Comparison of ENCODE assay signal across 9 mouse cellular contexts in the genomic region with DNA sequence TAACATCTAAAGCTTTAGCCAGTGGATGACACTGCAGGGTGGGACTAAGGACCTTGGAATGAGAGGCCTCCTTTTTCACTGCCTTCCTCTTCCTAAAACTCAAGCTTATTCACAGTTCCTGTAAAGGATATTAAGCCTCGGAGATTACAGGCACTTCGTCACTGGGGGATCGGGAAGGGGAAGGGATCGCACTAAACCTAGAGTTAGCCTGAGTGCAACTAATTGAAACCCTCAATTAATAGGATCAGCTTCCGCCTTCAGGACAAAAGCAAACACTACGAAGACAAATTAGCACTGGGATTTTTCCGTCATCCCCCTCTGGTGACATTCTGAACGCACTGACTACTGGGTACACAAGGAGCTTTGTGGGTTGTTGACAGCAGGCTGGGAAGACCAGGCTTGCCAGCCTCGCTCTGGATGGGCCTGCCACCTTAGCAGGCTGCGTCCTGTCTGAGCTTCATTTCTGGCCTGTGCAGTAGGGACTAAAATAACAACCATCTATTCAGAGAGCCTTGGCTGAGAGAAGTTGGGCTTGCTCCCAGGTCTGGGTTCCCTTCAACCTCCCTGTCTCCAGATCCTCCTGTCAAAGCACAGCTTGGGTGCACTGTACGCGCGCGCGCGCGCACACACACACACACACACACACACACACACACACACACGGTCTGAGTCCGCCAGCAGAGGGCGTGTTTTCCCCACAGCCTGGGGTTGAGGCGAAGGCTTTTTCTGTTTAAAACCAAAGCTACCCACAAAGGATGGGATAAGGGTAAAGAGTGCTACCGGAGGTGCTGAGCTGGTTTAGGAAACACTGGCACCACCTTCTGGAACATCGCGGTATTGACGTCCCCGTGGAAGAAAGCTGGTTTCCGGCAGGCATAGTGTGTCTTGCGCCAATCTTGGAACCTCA.
A peak's percentile ranks its signal among the peaks of the same experiment; 100 is the strongest.
DNase-seq lines count a peak whose midpoint lies in the region; ATAC-seq and TF ChIP-seq lines count a peak whose summit lies in the region.
"Had no signal": no experiment of that assay in that cellular context is flagged by ENCODE, and none has a peak within 500 bp of the region (broad histone marks: within the 10 kb centered on the region; RNA-seq: fewer than 3 reads in every experiment).

No protein-coding gene starts in this region.

- no peaks in the 10 kb centered on the region for H3K36me3 ChIP-seq in forebrain, embryonic 13.5 days (ENCODE audit: poor library complexity, severe bottlenecking)
- H3K36me3 ChIP-seq in heart, postnatal 0 days (replicated peaks; ENCODE audit: control insufficient read depth, insufficient read depth, low read length): no peaks in the 10 kb centered on the region
- no peaks in the 10 kb centered on the region for H3K36me3 ChIP-seq in liver, embryonic 14.5 days (replicated peaks; ENCODE audit: control insufficient read depth, insufficient read depth, low read depth)
- no peaks in the 10 kb centered on the region for H3K36me3 ChIP-seq in neural tube, embryonic 15.5 days

- no peak overlapping the region for H3K27ac ChIP-seq in forebrain, embryonic 13.5 days
- peak overlapping the region; percentile 78 for H3K27ac ChIP-seq in heart, postnatal 0 days (ENCODE audit: low read depth)
- H3K27ac ChIP-seq in liver, embryonic 14.5 days: no peak overlapping the region
- no peak overlapping the region for H3K27ac ChIP-seq in neural tube, embryonic 15.5 days (replicated peaks)

- peak overlapping the region; percentile 17 for H3K4me3 ChIP-seq in forebrain, embryonic 13.5 days
- no peak overlapping the region for H3K4me3 ChIP-seq in heart, postnatal 0 days (ENCODE audit: low read depth, low read length)
- H3K4me3 ChIP-seq in liver, embryonic 14.5 days (ENCODE audit: insufficient read depth in 1 of 2, low read depth in 2 of 2, low read length in 2 of 2): no peak overlapping the region
- H3K4me3 ChIP-seq in neural tube, embryonic 15.5 days (replicated peaks): no peak overlapping the region
- H3K4me3 ChIP-seq: erythroblast, embryonic 14.5 days had no signal

- peak; percentile 75 to 87 for DNase-seq in CD8-positive naive resting alpha-beta T cell, adult 2 months (ENCODE audit: low read depth in 2 of 2, low spot score in 2 of 2)
- peak; percentile 73 for DNase-seq in c-Kit-positive CD71-negative TER-119-negative erythroid progenitor cells, embryonic 14.5 days (ENCODE audit: low read depth)
- DNase-seq in heart, postnatal 0 days (ENCODE audit: low spot score): peak; percentile 92
- DNase-seq in kidney, postnatal 36 days: peak; percentile 81 to 91
- DNase-seq in liver, embryonic 14.5 days (ENCODE audit: low read depth in 3 of 3, low spot score in 3 of 3): peak; percentile 20 to 33 (median 29)
- peak; percentile 83 for DNase-seq in testis, postnatal 10 days (ENCODE audit: low spot score)

- TF ChIP-seq CTCF in heart, postnatal 0 days (IDR thresholded peaks at IDR 0.05; ENCODE audit: low read depth): peak; percentile 88
- peak; percentile 75 for TF ChIP-seq CTCF in liver, embryonic 14.5 days (IDR thresholded peaks at IDR 0.05; ENCODE audit: low read depth)

- peak overlapping the region; percentile 22; the same call in 1 of the 2 replicates for H3K9ac ChIP-seq in forebrain, embryonic 13.5 days
- no peak overlapping the region for H3K9ac ChIP-seq in heart, postnatal 0 days (replicated peaks; ENCODE audit: low read depth, low read length)
- H3K9ac ChIP-seq in liver, embryonic 14.5 days (replicated peaks): no peak overlapping the region
- H3K9ac ChIP-seq in neural tube, embryonic 15.5 days (replicated peaks): no peak overlapping the region

- ATAC-seq in forebrain, embryonic 13.5 days: peak; percentile 90
- ATAC-seq in heart, postnatal 0 days (ENCODE audit: insufficient read depth, low read depth): peak; percentile 88
- ATAC-seq in liver, embryonic 14.5 days (ENCODE audit: insufficient read depth): peak; percentile 23; the same call in 1 of the 2 replicates
- ATAC-seq in neural tube, embryonic 15.5 days (ENCODE audit: low FRiP score): peak; percentile 89

- H3K9me3 ChIP-seq in forebrain, embryonic 13.5 days (replicated peaks): no peaks in the 10 kb centered on the region
- H3K9me3 ChIP-seq in heart, postnatal 0 days (replicated peaks; ENCODE audit: control insufficient read depth, low read length): no peaks in the 10 kb centered on the region
- no peaks in the 10 kb centered on the region for H3K9me3 ChIP-seq in liver, embryonic 14.5 days (ENCODE audit: control insufficient read depth, low read length)
- no peaks in the 10 kb centered on the region for H3K9me3 ChIP-seq in neural tube, embryonic 15.5 days (replicated peaks)

- no peak for TF ChIP-seq EP300 in heart, postnatal 0 days (IDR thresholded peaks at IDR 0.05; ENCODE audit: low read depth)
- TF ChIP-seq EP300 in liver, embryonic 14.5 days (IDR thresholded peaks at IDR 0.05; ENCODE audit: low read depth): no peak

- peak overlapping the region; percentile 52 for H3K4me2 ChIP-seq in forebrain, embryonic 13.5 days
- H3K4me2 ChIP-seq in heart, postnatal 0 days (ENCODE audit: low read depth, low read length): peak overlapping the region; percentile 38
- H3K4me2 ChIP-seq in liver, embryonic 14.5 days (ENCODE audit: low read depth): no peak overlapping the region
- H3K4me2 ChIP-seq in neural tube, embryonic 15.5 days: peak overlapping the region; percentile 35

- peaks cover 7% of the 10 kb centered on the region for H3K4me1 ChIP-seq in forebrain, embryonic 13.5 days
- peaks cover 9% of the 10 kb centered on the region for H3K4me1 ChIP-seq in heart, postnatal 0 days (ENCODE audit: control insufficient read depth, insufficient read depth)
- no peaks in the 10 kb centered on the region for H3K4me1 ChIP-seq in liver, embryonic 14.5 days (replicated peaks; ENCODE audit: control insufficient read depth in 2 of 2, insufficient read depth in 2 of 2, low read length in 1 of 2)
- H3K4me1 ChIP-seq in neural tube, embryonic 15.5 days: peaks cover 4% of the 10 kb centered on the region; the same call in 1 of the 2 replicates

- 17% methylated on average over 28 of the region's 28 CpGs for WGBS in forebrain, embryonic 13.5 days
- 23% methylated on average over 28 of the region's 28 CpGs for WGBS in heart, postnatal 0 days
- 38% methylated on average over 28 of the region's 28 CpGs for WGBS in liver, embryonic 14.5 days (ENCODE audit: insufficient replicate concordance)
- WGBS in neural tube, embryonic 15.5 days: 36% methylated on average over 28 of the region's 28 CpGs

- no peaks in the 10 kb centered on the region for H3K27me3 ChIP-seq in forebrain, embryonic 13.5 days
- no peaks in the 10 kb centered on the region for H3K27me3 ChIP-seq in heart, postnatal 0 days (ENCODE audit: control insufficient read depth, insufficient read depth, low read length)
- no peaks in the 10 kb centered on the region for H3K27me3 ChIP-seq in liver, embryonic 14.5 days (ENCODE audit: control insufficient read depth, insufficient read depth, low read length)
- 0 out of 2 replicates have a peak, but pooled peaks cover 4% of the 10 kb centered on the region for H3K27me3 ChIP-seq in neural tube, embryonic 15.5 days (replicated peaks)

Comparison
In these comparisons a context has a peak if more than half of its experiments do, and no peak if none do; other contexts are left out.
1. DNase-seq: peak in every context shown above with its lines; median percentile 92 in heart, postnatal 0 days; 86 in kidney, postnatal 36 days; 83 in testis, postnatal 10 days; 81 in CD8-positive naive resting alpha-beta T cell, adult 2 months; 73 in c-Kit-positive CD71-negative TER-119-negative erythroid progenitor cells, embryonic 14.5 days; 29 in liver, embryonic 14.5 days.
2. ATAC-seq: peak in every context shown above with its lines; median percentile 90 in forebrain, embryonic 13.5 days; 89 in neural tube, embryonic 15.5 days; 88 in heart, postnatal 0 days; 23 in liver, embryonic 14.5 days.